Mouse (Mus musculus): Measurements from ENCODE around the gene S100a5. TPM values are rescaled to one million over a fixed set of nuclear protein-coding genes. Genes with fewer than 3 reads are reported as not detected.

Gene S100a5
- polyA plus RNA-seq, 1 experiment, result not detected

DNA sequence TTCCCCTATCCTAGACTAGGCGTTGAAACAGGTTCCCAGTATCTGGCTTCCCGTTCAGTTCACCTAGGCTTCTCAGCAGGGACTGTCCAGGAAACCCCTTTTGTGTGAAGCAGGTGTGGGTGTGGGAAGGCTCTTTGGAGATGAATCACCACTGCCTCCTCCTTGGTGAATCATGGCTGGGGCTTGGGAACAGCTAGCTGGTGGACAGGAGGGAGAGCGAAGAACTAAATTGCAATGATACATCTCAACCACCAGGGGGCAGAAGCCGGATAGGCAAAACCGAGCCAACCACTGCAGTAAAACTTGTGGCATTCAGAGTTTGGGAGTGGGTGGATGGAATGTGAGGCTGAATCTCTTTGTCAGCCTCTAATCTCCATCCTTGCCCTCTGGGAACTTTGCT lies 22.7 kb upstream of the S100a5 start:
- no peak overlapping the region for H3K27ac ChIP-seq (ENCODE audit: insufficient read depth, low read depth, low read length)
- peak; percentile 79 for TF ChIP-seq CTCF (IDR thresholded peaks at IDR 0.05; ENCODE audit: low read depth, low read length)
- no peak for TF ChIP-seq POLR2A (IDR thresholded peaks at IDR 0.05; ENCODE audit: borderline replicate concordance, low read depth, low read length)
- no peak overlapping the region for H3K4me3 ChIP-seq (ENCODE audit: insufficient read depth, low read length)
- peaks cover 45% of the 10 kb centered on the region for H3K4me1 ChIP-seq (ENCODE audit: control insufficient read depth, insufficient read depth, low read length)

DNA sequence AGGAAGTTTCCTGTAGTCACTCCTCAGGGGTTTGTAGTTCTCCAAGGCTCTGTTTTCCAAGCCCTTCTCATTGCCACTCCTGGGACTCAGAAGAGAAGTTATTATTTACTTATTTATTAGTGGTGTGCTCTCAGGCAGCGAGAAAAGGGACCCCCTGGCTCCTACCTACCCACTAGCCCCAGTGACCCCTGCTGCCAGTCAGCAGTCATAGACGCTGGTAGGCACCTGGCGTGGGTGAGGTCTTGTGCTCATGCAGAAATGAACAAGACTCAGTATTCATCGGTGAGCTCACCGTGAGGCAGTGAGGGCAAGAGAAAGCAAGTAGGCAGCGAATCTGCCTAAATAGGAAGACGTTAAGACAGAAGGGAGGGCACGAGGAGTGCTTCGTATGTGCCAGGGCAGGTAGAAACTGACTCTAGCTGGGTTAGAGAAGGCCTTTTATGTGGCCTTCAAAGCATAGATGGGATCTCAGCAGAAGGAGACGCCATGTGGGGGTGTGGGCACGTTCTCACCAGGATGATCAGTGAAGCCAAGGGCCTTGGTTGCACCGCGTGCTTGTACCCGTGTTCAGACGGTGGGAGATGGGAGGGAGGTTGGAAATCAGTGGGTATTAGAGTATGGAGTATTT lies 22.2 kb upstream of the S100a5 start:
- TF ChIP-seq CTCF (IDR thresholded peaks at IDR 0.05; ENCODE audit: low read depth, low read length), result no peak
- TF ChIP-seq POLR2A (IDR thresholded peaks at IDR 0.05; ENCODE audit: borderline replicate concordance, low read depth, low read length), result no peak
- Histone ChIP-seq H3K4me3 (ENCODE audit: insufficient read depth, low read length) (no peak overlapping the region), H3K27ac (ENCODE audit: insufficient read depth, low read depth, low read length) (peak overlapping the region; percentile 91), H3K4me1 (ENCODE audit: control insufficient read depth, insufficient read depth, low read length) (peaks cover 45% of the 10 kb centered on the region)

DNA sequence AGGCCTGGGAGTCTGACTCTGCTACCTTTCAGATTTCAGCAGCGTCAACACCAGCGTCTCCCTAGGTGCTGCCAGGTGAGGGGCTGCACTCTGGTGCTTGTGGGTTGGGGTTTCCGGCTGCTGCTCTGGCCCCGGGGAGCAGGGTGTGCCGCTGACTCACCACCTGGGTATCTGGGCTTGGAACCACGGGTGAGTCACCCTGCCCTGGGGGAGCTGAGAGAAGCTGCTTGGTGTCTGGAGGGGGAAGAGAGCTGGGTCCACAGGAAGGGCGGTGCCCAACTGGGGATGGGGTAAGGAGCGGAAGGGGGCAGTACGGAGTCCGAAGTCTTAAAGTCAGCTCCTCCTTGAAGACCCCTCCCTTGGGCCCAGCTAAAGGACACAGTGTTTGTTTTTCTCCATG lies 21.4 kb upstream of the S100a5 start:
- peaks cover 45% of the 10 kb centered on the region for H3K4me1 ChIP-seq (ENCODE audit: control insufficient read depth, insufficient read depth, low read length)
- H3K4me3 ChIP-seq (ENCODE audit: insufficient read depth, low read length), result peak overlapping the region; percentile 24
- TF ChIP-seq CTCF (IDR thresholded peaks at IDR 0.05; ENCODE audit: low read depth, low read length) (no peak), POLR2A (IDR thresholded peaks at IDR 0.05; ENCODE audit: borderline replicate concordance, low read depth, low read length) (no peak)
- peak overlapping the region; percentile 91 for H3K27ac ChIP-seq (ENCODE audit: insufficient read depth, low read depth, low read length)

DNA sequence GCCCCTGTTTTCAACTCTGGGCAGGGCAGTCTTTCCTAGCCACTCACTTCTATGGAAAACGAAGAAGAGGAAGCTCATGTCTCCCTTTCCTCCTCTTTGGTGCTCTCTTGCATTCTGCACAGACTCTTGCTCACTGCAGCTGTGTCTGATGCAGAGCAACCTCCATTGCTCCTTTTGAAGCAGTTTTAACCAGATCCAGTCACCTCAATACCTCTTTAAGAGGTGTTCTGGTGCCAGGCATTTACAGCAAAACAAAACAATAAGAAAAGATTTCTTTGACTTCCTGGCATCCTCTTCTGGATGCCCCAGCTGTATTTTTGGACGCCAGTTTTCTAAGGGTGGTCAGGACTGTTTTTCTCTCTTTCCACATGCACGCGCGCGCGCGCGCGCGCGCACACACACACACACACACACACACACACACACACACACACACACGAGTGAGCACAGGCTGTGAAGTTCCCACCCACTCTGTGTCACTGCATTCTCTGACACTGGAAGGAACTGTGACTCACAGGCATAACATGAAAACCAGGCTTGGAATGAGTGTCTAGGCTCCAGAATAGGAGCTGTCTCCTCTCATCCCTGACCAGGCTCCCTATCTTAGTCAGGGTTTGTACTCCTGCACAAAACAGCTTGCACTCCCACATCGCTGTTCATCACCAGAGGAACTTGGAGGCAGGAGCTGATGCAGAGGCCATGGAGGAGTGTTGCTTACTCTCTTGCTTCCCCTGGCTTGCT lies 20.8 kb upstream of the S100a5 start:
- Histone ChIP-seq H3K4me1 (ENCODE audit: control insufficient read depth, insufficient read depth, low read length) (peaks cover 45% of the 10 kb centered on the region), H3K27ac (ENCODE audit: insufficient read depth, low read depth, low read length) (peak overlapping the region; percentile 91), H3K4me3 (ENCODE audit: insufficient read depth, low read length) (peak overlapping the region; percentile 24)
- TF ChIP-seq CTCF (IDR thresholded peaks at IDR 0.05; ENCODE audit: low read depth, low read length) (no peak), POLR2A (IDR thresholded peaks at IDR 0.05; ENCODE audit: borderline replicate concordance, low read depth, low read length) (no peak)

DNA sequence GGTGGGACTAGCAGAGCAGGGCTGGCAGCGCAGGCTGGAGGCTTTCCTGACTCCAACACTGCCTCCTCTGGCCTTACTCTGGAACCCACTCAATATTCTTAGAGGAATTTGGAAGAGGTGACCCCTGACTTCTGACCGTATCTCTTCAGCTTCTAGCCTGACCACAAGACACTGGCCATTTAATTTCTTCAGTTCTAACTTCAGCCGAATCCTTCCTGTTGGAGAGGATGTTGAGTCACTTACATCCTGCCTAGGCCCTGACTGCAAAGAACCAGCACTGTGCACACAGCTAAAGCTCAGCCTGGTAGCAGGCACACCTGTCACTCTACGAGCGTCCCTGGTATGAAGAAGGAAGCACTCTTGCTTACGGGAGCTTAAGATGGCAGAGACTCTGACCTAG lies 18.9 kb upstream of the S100a5 start:
- Histone ChIP-seq H3K4me3 (ENCODE audit: insufficient read depth, low read length) (no peak overlapping the region), H3K4me1 (ENCODE audit: control insufficient read depth, insufficient read depth, low read length) (peaks cover 49% of the 10 kb centered on the region), H3K27ac (ENCODE audit: insufficient read depth, low read depth, low read length) (peak overlapping the region; percentile 51)
- TF ChIP-seq CTCF (IDR thresholded peaks at IDR 0.05; ENCODE audit: low read depth, low read length), result no peak
- no peak for TF ChIP-seq POLR2A (IDR thresholded peaks at IDR 0.05; ENCODE audit: borderline replicate concordance, low read depth, low read length)

DNA sequence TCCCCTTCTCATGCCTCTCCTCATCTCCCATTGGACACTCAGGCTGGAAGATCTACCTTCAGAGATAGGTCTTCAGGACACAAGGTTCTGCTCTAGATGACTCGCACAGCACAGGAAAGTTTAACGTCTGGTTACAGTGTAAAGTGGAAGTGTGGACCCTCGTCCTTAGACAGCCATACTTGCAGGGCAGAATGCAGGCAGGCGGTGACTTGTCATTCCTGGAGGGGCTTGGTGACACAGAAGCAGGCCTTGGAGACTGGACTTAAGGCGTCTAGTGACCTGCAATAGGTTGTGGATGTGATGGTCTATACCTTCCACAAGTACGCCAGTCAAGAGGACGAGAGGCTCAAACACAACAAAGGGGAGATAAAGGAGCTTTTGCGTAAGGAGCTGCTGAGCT lies 18.4 kb upstream of the S100a5 start, which contains the start of gene S100a2:
Gene S100a2 (plus strand): TSS at position 301 of the 400 bp plus-strand sequence.
- peaks cover 53% of the 10 kb centered on the region for H3K4me1 ChIP-seq (ENCODE audit: control insufficient read depth, insufficient read depth, low read length)
- H3K4me3 ChIP-seq (ENCODE audit: insufficient read depth, low read length), result no peak within 1 kb of the TSS
- H3K27ac ChIP-seq (ENCODE audit: insufficient read depth, low read depth, low read length), result peak within 1 kb of the TSS; percentile 51
- TF ChIP-seq CTCF (IDR thresholded peaks at IDR 0.05; ENCODE audit: low read depth, low read length) (no peak), POLR2A (IDR thresholded peaks at IDR 0.05; ENCODE audit: borderline replicate concordance, low read depth, low read length) (no peak)

DNA sequence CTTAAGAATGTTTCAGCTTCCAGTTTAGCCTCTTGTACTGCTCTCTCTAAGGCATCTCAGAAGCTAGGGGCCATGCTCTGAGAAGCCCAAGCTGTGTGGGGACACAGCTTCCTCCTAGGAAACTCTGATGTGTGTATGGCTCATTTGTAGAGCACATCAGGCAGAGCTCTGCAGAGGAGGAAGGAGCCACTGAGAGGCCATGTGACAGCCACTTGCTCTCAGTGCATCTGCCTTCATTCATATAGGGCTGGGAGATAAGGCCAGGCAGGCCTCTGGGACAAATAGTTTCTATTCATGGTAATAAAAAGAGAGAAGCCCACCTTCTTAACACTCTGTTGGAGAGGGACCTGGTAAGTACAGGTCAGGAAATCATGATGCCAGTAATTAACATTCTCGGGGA lies 13.9 kb upstream of the S100a5 start:
- peak overlapping the region; percentile 18; the same call in 1 of the 2 replicates for H3K27ac ChIP-seq (ENCODE audit: insufficient read depth, low read depth, low read length)
- peaks cover 29% of the 10 kb centered on the region for H3K4me1 ChIP-seq (ENCODE audit: control insufficient read depth, insufficient read depth, low read length)
- H3K4me3 ChIP-seq (ENCODE audit: insufficient read depth, low read length), result no peak overlapping the region
- no peak for TF ChIP-seq POLR2A (IDR thresholded peaks at IDR 0.05; ENCODE audit: borderline replicate concordance, low read depth, low read length)
- TF ChIP-seq CTCF (IDR thresholded peaks at IDR 0.05; ENCODE audit: low read depth, low read length), result no peak

DNA sequence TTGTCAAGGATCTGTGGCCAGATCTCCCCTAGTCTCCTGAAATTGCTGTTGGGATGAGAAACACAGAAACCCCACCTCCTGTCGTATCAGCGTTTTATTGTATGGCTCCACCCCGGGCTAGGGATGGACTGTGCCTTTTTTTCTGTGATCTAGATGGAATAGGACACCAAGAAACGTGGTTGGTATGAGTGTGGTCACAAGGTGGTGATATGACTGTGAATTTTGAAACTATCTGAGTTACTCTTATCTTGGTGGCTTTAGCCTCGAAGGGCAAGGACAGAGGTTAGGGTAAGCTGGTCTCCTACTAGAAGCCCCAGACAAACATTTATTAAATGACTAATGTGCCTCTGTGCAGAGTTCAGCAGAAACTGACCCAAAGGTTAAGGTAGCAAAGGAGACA lies 12.8 kb upstream of the S100a5 start:
- Histone ChIP-seq H3K27ac (ENCODE audit: insufficient read depth, low read depth, low read length) (no peak overlapping the region), H3K4me3 (ENCODE audit: insufficient read depth, low read length) (no peak overlapping the region)
- no peak for TF ChIP-seq POLR2A (IDR thresholded peaks at IDR 0.05; ENCODE audit: borderline replicate concordance, low read depth, low read length)
- no peak for TF ChIP-seq CTCF (IDR thresholded peaks at IDR 0.05; ENCODE audit: low read depth, low read length)

DNA sequence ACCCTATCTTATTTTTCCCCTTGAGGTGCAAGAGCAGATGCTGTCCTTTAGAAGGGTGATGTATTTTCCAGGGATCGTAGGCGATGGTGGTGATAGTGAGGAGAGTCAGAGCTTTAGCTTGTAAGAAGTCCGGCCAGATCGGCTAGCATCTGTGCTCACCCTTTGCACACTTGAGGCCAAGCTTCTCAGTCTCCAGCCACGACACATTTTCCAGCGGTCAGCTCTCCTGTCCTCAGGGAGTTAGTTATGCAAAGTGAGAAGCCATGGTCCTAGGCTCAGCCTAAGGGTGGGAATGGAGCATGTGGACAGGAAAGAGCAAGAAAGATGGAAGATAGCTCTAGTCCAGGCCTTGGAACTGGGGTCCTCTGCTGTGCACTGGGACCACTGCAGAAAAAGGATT lies 11.5 kb upstream of the S100a5 start:
- no peak for TF ChIP-seq POLR2A (IDR thresholded peaks at IDR 0.05; ENCODE audit: borderline replicate concordance, low read depth, low read length)
- TF ChIP-seq CTCF (IDR thresholded peaks at IDR 0.05; ENCODE audit: low read depth, low read length), result no peak

More for the DNA sequence above, 12.8 kb upstream of the S100a5 start:
- H3K4me1 ChIP-seq (ENCODE audit: control insufficient read depth, insufficient read depth, low read length), result peaks cover 22% of the 10 kb centered on the region

DNA sequence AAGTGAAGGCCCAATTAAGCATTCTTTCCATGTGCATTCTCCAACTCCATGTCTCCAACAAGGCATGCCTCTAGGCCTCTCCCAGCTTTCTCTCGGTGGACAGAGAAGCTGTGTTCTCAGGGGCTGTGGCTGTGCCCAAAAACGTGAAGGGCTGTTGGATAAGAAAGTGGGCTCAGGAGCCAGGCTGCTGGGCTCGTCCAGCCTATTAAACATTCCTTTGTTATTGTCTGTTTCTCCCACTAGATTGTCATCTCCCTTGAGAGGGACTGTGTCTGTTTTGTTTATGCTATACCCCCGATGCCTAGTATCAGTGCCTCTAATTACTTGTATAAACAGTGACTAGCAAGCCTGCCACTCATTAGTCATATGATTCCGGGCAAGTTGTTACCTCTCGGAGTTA lies 10.6 kb upstream of the S100a5 start:
- Histone ChIP-seq H3K4me1 (ENCODE audit: control insufficient read depth, insufficient read depth, low read length) (peaks cover 33% of the 10 kb centered on the region), H3K27ac (ENCODE audit: insufficient read depth, low read depth, low read length) (no peak overlapping the region), H3K4me3 (ENCODE audit: insufficient read depth, low read length) (no peak overlapping the region)
- TF ChIP-seq POLR2A (IDR thresholded peaks at IDR 0.05; ENCODE audit: borderline replicate concordance, low read depth, low read length) (no peak), CTCF (IDR thresholded peaks at IDR 0.05; ENCODE audit: low read depth, low read length) (no peak)

More for the DNA sequence above, 11.5 kb upstream of the S100a5 start:
- peaks cover 31% of the 10 kb centered on the region for H3K4me1 ChIP-seq (ENCODE audit: control insufficient read depth, insufficient read depth, low read length)
- H3K27ac ChIP-seq (ENCODE audit: insufficient read depth, low read depth, low read length), result no peak overlapping the region
- H3K4me3 ChIP-seq (ENCODE audit: insufficient read depth, low read length), result no peak overlapping the region
